8 mouse cellular contexts compared by ENCODE assay signal in the genomic region with DNA sequence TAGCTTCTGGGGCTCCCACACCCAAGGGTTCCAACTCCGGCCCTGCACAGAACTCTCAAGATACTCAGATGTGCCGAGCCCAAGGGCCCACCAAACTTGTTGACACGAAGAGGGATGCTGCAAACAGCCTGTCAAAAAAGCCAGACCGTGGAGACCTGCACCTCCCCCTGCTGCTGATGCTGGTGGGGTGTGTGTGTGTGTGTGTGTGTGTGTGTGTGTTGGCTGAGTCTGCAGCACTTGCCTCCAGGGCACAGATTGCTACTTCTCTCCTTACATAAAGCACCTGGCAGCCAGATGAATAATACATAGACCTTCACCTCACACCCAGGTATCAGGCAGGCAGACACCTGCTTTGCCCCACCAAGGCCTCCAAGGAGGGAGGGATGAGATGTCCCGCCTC. TPM values are rescaled to one million over a fixed set of nuclear protein-coding genes. Genes with fewer than 3 reads are reported as not detected.
DNase-seq lines count a peak whose midpoint lies in the region; ATAC-seq and TF ChIP-seq lines count a peak whose summit lies in the region.

No protein-coding gene starts in this region.

- no peaks in the 10 kb centered on the region for H3K9me3 ChIP-seq in kidney, postnatal 0 days (replicated peaks; ENCODE audit: low read length)
- no peaks in the 10 kb centered on the region for H3K9me3 ChIP-seq in heart, embryonic 15.5 days (replicated peaks)
- no peaks in the 10 kb centered on the region for H3K9me3 ChIP-seq in midbrain, embryonic 11.5 days (ENCODE audit: control insufficient read depth, low read length)

- peak overlapping the region; percentile 92 for H3K4me3 ChIP-seq in kidney, postnatal 0 days (replicated peaks; ENCODE audit: low read depth, low read length)
- H3K4me3 ChIP-seq in heart, embryonic 15.5 days: peak overlapping the region; percentile 73
- peak overlapping the region; percentile 94 for H3K4me3 ChIP-seq in midbrain, embryonic 11.5 days (ENCODE audit: low read depth, low read length)

- no peaks in the 10 kb centered on the region for H3K27me3 ChIP-seq in kidney, postnatal 0 days (ENCODE audit: insufficient read depth, low read length)
- H3K27me3 ChIP-seq in heart, embryonic 15.5 days: no peaks in the 10 kb centered on the region
- peaks cover 3% of the 10 kb centered on the region; the same call in 1 of the 2 replicates for H3K27me3 ChIP-seq in midbrain, embryonic 11.5 days (ENCODE audit: control insufficient read depth, insufficient read depth, low read length)

- 10% methylated on average over 5 of the region's 5 CpGs for WGBS in kidney, postnatal 0 days
- 13% methylated on average over 5 of the region's 5 CpGs for WGBS in heart, embryonic 15.5 days
- 28% methylated on average over 5 of the region's 5 CpGs for WGBS in midbrain, embryonic 11.5 days

- peak overlapping the region; percentile 86 for H3K9ac ChIP-seq in kidney, postnatal 0 days (ENCODE audit: low read depth, low read length)
- peak overlapping the region; percentile 82 for H3K9ac ChIP-seq in heart, embryonic 15.5 days
- peak overlapping the region; percentile 92 for H3K9ac ChIP-seq in midbrain, embryonic 11.5 days (ENCODE audit: low read length)

- H3K4me2 ChIP-seq in kidney, postnatal 0 days (ENCODE audit: low read length): peak overlapping the region; percentile 90
- peak overlapping the region; percentile 93 for H3K4me2 ChIP-seq in heart, embryonic 15.5 days
- H3K4me2 ChIP-seq in midbrain, embryonic 11.5 days: peak overlapping the region; percentile 90

- no peak for TF ChIP-seq CTCF in kidney, postnatal 0 days (IDR thresholded peaks at IDR 0.05; ENCODE audit: low read depth)

- H3K4me1 ChIP-seq in kidney, postnatal 0 days (replicated peaks; ENCODE audit: insufficient read depth, low read length): peaks cover 34% of the 10 kb centered on the region
- H3K4me1 ChIP-seq in heart, embryonic 15.5 days (replicated peaks): peaks cover 65% of the 10 kb centered on the region
- H3K4me1 ChIP-seq in midbrain, embryonic 11.5 days (ENCODE audit: control insufficient read depth, insufficient read depth, low read length): peaks cover 18% of the 10 kb centered on the region

- H3K36me3 ChIP-seq in kidney, postnatal 0 days (ENCODE audit: insufficient read depth, low read length): no peaks in the 10 kb centered on the region
- 0 out of 2 replicates have a peak, but pooled peaks cover 4% of the 10 kb centered on the region for H3K36me3 ChIP-seq in heart, embryonic 15.5 days
- H3K36me3 ChIP-seq in midbrain, embryonic 11.5 days (ENCODE audit: control insufficient read depth, insufficient read depth, low read length): no peaks in the 10 kb centered on the region

- H3K27ac ChIP-seq in kidney, postnatal 0 days: no peak overlapping the region
- H3K27ac ChIP-seq in heart, embryonic 15.5 days: peak overlapping the region; percentile 79
- H3K27ac ChIP-seq in midbrain, embryonic 11.5 days (ENCODE audit: low read depth, low read length): no peak overlapping the region; the same call in 1 of the 2 replicates

- no peak for ATAC-seq in kidney, postnatal 0 days (replicated peaks; ENCODE audit: low FRiP score, low read depth)
- no peak for ATAC-seq in heart, embryonic 15.5 days (replicated peaks; ENCODE audit: insufficient number of reproducible peaks, insufficient read depth, low FRiP score, low read depth)
- 0 out of 2 replicates have a peak, but pooled peaks have one; percentile 12 for ATAC-seq in midbrain, embryonic 11.5 days (ENCODE audit: low FRiP score)

- DNase-seq in kidney, postnatal 0 days (ENCODE audit: low spot score): no peak
- no peak for DNase-seq in kidney, postnatal 14 days
- peak; percentile 63 for DNase-seq in NIH3T3 (ENCODE audit: low read depth)
- no peak for DNase-seq in midbrain, embryonic 11.5 days (ENCODE audit: low spot score, missing footprints)
- DNase-seq in layer of hippocampus, postnatal 25 days (ENCODE audit: extremely low spot score in 1 of 2, low spot score in 1 of 2): no peak
- DNase-seq in urinary bladder, postnatal 14 days (ENCODE audit: low spot score): no peak
- no peak for DNase-seq in cerebellum, adult 11-12 months

RNA-seq across cellular contexts. Expression of a gene that starts 1.2 kb away (rescaled TPM):
- polyA plus RNA-seq in kidney, postnatal 0 days (2015; fragmentation: Nextera tagmentation; extraction: Ambion mirVana): 44.4 and 47.5 TPM in 2 replicates
- 58.3 and 83.8 TPM in 2 replicates for polyA plus RNA-seq in heart, embryonic 15.5 days (2015; fragmentation: Nextera tagmentation; extraction: Ambion mirVana)
- polyA plus RNA-seq in midbrain, embryonic 11.5 days (2014; fragmentation: Nextera tagmentation; extraction: Ambion mirVana): 25.5 and 33.8 TPM in 2 replicates
- 10 to 100 TPM; 54.2 to 55.4 TPM for total RNA-seq in layer of hippocampus, postnatal 25 days (2021)

RNA-seq across cellular contexts. Expression of a gene that starts 53.2 kb away (rescaled TPM):
- 50.9 and 53.9 TPM in 2 replicates for polyA plus RNA-seq in kidney, postnatal 0 days (2015; fragmentation: Nextera tagmentation; extraction: Ambion mirVana)
- 74.9 and 81.9 TPM in 2 replicates for polyA plus RNA-seq in heart, embryonic 15.5 days (2015; fragmentation: Nextera tagmentation; extraction: Ambion mirVana)
- polyA plus RNA-seq in midbrain, embryonic 11.5 days (2014; fragmentation: Nextera tagmentation; extraction: Ambion mirVana): 175 and 182 TPM in 2 replicates
- total RNA-seq in layer of hippocampus, postnatal 25 days (2021): 100 to 1,000 TPM; 110 to 121 TPM

RNA-seq across cellular contexts. Expression of a gene that starts 55.8 kb away (rescaled TPM):
- polyA plus RNA-seq in kidney, postnatal 0 days (2015; fragmentation: Nextera tagmentation; extraction: Ambion mirVana): 6.9 and 7.3 TPM in 2 replicates
- 3.5 and 3.8 TPM in 2 replicates for polyA plus RNA-seq in heart, embryonic 15.5 days (2015; fragmentation: Nextera tagmentation; extraction: Ambion mirVana)
- polyA plus RNA-seq in midbrain, embryonic 11.5 days (2014; fragmentation: Nextera tagmentation; extraction: Ambion mirVana): 1.0 and 2.3 TPM in 2 replicates
- 1 to 10 TPM in 1 of 2 experiments, under 1 TPM in 1; 0.61 to 1.0 TPM for total RNA-seq in layer of hippocampus, postnatal 25 days (2021)
